Mouse (Mus musculus): ENCODE measurements around the gene Tmed1.
"Not testable (repeated sequence)": the region's sequence is repeated elsewhere in the genome, so short reads cannot be mapped to it uniquely, and the experiment has no call there.

Tmed1 gene

DNA sequence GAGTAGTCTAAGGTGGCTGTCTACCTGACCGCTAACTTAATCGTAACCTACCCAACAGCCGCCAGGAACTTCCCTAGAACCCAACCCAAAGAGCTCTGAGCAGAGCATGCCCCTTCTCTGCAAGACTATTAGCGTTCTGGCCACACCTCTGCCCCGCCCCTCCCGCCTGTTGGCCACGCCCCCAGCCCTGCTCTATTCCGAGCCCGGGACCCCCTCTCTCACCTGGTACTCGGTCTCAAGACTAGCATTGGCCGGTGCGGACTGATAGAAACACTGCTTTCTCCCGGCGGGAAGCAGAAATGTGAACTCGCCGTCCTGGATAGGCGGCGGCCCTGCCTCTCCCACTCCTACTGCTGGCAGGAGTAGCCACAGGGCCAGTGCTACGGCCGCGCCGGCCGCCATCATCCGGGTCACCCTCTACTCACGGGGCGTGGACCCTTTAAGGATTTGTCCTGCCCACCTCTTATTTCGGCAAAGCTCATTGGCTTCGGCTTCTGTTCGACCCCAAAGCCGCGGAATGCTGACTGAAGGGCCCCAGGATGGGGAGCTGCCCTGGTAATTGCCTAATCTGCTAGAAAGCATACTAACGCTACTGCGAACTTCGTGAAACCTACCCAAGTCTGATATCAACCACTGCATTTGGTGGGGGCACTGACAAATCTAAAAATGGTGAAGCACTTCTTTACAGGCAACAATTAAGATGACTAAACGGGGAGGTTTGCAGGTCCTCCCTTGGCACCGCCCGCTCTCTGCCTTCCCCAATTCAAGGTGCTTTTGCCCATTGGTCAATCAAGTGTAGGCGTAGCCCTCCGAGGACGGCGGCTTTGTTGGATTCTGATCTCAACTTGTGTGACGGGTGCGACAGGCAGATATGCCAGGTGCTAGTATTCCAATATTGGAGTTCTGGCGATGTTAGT, at the start of gene Tmed1:
Gene Tmed1, minus strand, starts transcription at position 481 of the 917 bp plus-strand sequence.
- peak; percentile 96 for DNase-seq (ENCODE audit: low read depth, low spot score)

DNA sequence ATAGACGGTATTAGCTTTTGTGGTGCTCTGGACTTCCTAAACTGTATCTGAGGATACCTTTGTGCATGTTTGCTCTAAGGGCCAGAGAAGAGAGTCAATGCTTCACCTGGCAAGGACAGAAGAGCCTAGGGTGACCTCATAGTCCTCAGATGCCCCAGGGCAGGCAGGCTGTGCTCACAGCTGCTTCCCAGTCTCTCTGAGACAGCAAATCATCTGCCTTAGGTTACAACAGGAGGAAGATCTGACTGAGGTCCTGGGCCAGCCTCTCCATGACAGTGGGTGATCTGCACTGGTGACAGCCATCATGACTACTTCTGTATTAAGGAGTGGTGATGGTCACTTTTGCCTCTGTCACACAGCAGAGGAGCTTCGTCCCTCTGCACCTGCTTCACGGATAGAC, 49.1 kb upstream of the Tmed1 start:
- no peak for DNase-seq (ENCODE audit: low read depth, low spot score)

DNA sequence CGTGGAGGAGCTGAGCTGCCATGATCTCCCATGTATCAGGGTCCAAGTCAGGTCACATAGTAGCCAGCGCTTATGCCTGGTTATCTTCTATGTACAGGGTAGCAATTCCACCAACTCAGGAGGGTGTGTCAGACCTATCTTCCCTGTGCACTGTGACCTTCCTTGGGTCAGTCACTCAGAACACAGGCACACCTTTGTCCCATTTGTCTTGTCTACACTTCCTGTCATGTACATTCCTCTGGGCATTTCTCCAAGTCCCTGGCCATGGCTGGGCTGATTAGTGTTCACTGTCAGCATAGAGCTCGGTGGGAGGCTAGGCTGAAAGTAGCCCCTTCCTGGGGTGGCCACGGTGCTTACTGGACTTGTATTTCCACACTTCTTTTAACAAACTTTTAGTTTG, 48.3 kb upstream of the Tmed1 start:
- no peak for DNase-seq (ENCODE audit: low read depth, low spot score)

DNA sequence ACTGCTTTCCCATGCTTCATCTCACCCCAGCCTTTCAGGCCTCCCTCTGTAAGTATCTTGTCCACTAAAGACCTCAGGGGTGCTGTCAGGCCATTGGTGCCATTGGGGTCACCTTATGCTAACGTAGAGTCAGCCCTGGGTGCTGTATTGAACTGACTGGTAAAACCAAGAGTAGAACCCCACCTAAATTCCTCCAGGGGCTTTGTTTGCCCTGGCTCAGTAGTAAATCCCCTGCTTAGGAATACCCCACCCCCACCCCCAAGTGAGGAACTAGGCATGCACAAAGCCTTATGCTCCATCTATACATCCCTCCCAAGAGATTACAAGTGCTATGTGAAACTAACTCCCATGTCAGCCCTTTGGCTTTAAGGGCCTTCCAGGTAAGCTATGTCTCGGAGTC, 47.5 kb upstream of the Tmed1 start:
- DNase-seq (ENCODE audit: low read depth, low spot score) = peak; percentile 76

DNA sequence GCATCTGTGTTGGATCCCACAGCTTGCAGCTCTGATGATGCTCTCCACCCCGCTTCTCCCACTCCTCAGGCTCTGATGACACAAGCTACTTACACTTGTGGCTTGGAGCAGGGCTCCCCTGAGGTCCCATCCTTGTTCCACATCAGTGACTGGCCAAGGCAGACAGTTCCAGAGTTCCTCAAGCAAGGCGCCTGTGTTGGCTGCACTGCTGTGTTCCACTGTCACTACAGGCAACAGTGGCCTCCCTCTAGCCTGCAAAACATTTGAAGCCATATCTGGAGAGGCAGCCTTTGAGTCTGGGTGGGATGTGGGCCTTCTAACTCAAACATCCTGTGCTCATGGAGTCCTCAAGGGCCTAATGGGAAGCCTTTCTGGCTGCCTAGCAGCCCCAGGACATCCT, 46.9 kb upstream of the Tmed1 start:
- DNase-seq (ENCODE audit: low read depth, low spot score) = no peak

DNA sequence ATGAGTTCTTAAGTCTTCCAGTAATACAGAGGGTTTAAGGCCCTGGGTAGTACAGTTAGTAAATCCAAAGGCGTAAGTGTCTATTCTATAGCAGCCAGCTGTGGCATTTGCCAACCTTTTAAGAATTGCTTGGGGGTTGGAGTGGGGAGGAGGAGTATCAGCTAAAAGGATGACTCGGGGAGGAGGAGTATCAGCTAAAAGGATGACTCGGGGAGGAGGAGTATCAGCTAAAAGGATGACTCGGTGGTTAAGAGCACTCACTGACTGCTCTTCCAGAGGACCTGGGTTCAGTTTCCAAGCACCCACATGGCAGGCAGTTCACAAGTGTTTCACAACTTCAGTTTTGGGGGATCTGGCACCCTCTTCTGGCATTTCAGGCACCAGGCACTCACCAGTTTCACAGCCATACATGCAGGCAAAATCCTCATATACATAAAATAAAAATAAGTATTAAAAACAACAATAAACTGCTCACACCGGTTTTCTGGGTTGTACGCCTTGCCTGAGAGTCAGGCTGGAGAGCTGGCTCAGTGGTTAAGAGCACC, 45.2 kb upstream of the Tmed1 start:
- no peak for DNase-seq (ENCODE audit: low read depth, low spot score)

- no peak for DNase-seq (ENCODE audit: low read depth, low spot score)
Observed at GRCm38 (mm10) chr9:21553607-21554273, 43.7 kb upstream of the Tmed1 start.

- DNase-seq (ENCODE audit: low read depth, low spot score) = no peak
Observed at GRCm38 (mm10) chr9:21551049-21551448, 41.0 kb upstream of the Tmed1 start.

GRCm38 (mm10) chr9:21547075-21547941, 37.3 kb upstream of the Tmed1 start:
- peak; percentile 62 for DNase-seq (ENCODE audit: low read depth, low spot score)

DNA sequence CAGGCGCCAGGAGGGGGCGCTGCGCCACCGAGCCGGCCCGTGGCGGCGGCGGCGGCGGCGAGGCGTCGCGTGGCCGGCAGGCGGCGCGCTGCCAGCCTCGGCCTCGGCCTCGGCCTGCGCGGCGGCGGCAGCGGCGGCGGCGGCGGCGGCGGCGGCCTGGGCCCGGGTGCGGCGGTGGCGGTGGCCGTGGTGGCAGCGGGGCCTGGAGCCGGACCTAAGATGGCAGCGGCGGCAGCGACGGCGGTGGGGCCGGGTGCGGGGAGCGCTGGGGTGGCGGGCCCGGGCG, 36.7 kb upstream of the Tmed1 start, which contains the start of gene Carm1:
Gene Carm1, plus strand, starts transcription at position 106 of the 286 bp plus-strand sequence.
- DNase-seq (ENCODE audit: low read depth, low spot score) = no peak

DNA sequence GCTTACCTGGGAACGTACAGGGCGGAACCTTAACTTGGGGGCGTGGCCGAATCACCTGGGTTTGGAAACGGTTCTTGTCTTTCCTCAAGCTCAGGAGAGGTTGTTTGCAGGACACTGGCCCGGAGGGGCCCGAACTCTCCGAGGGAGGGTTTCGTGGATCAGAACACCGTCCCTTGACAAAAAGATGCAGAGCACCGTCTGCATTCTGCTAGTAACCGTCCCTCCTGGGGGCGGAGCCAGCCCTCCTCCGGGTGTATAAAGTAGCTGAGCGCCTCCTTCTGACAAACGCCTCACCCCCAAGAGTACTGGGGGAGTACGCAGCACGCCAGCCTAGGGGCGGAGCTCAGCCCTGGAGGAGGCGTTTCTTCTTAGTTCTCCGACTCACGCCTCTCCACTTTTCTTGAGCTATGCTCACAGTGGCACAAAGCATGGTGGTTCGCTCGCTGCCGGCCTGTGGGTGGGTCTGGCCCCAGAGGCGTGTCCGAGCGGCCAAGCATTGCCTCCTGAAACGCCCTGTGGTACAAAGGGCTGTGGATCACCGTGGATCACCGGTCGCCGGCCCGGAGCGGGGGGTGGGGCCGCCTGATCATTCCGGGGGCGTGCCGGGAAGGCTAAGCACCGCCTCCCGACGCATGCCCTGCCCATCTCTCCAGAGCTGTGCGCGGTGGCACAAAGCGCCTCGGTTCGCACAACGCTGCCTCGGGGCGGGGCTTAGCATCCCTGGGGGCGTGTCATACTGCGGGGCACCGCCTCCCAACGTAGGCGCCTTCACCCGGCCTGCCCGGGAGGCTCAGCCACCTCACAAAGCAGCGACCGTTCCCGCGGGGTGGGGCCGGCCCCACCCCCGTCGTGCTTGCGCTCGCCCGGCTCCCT, 36.1 kb upstream of the Tmed1 start:
- DNase-seq (ENCODE audit: low read depth, low spot score) = peak; percentile 98

DNA sequence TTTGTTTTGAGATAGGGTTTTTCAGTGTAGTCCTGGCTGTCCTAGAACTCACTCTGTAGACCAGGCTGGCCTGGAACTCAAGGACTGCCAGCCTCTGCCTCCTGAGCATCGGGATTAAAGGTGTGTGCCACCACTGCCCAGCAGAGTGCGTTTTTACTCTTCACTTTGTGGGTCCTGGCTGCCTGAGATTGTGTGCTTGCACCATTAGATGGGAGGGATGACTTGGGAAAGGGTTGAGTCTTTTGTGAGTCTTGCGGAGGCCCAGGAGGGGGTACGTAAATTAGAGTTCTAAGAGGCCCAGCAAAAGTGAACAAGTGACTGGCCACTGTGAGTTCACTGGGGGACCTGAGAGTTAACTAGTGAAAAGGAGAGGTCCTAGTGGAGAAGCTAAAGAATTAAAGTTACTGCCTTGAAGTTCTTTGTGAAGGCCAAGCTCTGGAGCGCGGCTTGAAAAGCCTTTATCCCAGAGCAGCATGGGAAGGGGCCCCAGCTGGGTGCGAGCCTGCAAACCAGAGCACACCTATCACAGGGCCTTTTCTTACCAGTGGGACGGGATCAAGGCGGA, 35.4 kb upstream of the Tmed1 start:
- DNase-seq (ENCODE audit: low read depth, low spot score) = peak; percentile 96

DNA sequence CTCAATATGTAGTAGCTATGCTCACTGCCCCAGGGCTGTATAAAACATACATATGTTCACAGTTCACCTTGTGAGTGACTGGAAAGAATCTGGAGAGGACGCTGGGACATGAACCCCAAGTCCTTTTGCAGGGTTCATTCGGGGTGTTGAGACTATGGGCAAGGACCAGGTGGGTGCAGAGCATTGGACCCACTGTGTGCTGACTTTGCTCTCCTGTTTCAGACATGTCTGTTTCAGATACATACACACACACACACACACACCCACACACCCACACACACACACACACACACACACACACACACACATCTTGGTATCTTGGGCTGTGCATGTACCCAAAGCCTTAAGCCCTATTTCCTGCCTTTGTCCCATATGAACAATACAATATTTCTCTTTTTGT, 31.9 kb upstream of the Tmed1 start:
- DNase-seq (ENCODE audit: low read depth, low spot score) = not testable (repeated sequence)

GRCm38 (mm10) chr9:21539981-21540753, 30.1 kb upstream of the Tmed1 start:
- no peak for DNase-seq (ENCODE audit: low read depth, low spot score)

GRCm38 (mm10) chr9:21537009-21537408, 27.0 kb upstream of the Tmed1 start:
- no peak for DNase-seq (ENCODE audit: low read depth, low spot score)

DNA sequence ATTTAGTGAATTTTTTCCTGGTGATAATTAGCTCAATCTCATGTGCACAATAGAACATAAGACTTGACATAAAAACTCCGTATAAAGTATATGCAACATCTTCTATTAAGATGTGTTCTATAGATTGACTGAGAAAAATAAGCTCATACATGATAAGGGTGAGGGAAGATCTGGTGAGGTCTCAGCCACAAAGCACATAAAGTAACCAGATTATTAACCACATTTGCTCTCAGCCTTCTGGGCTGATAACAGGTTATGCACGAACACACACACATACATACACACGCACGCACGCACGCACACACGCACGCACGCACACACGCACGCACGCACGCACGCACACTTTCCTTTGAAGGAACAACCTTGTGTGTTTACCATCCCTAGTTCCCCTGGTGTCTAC, 26.4 kb upstream of the Tmed1 start:
- DNase-seq (ENCODE audit: low read depth, low spot score) = no peak

GRCm38 (mm10) chr9:21527917-21528324, 17.9 kb upstream of the Tmed1 start:
- no peak for DNase-seq (ENCODE audit: low read depth, low spot score)

DNA sequence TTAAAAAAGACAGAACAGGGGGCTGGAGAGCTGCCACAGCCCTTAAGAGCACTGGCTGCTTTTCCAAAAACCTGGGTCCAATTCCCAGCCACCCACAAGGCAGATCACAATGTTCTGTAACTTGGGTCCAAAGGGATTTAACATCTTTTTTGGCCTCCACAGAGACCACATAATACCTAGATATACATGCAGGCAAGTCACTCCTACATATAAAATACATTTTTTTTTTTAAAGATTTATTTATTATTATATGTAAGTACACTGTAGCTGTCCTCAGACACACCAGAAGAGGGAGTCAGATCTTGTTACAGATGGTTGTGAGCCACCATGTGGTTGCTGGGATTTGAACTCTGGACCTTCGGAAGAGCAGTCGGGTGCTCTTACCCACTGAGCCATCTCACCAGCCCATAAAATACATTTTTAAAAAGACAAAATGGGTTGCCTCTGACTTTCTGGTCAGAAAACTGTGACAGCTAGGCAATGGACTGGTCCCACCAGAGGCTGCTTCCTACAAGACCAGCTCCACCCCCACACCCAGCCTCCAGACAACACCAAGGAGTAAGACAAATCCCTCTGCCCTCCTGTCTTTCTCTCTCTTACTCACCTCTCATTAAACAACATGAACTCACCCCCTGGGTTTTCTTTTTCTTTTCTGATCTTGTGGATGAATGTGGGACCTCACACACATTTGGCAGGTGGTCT, 17.2 kb upstream of the Tmed1 start:
- no peak for DNase-seq (ENCODE audit: low read depth, low spot score)

- DNase-seq (ENCODE audit: low read depth, low spot score) = no peak
Observed at GRCm38 (mm10) chr9:21526634-21526944, 16.5 kb upstream of the Tmed1 start.

All from ES-CJ7 (cell line).